Mouse (Mus musculus) kidney, embryonic 15.5 days (tissue): Measurements from ENCODE around the gene Plcxd2. TPM values are rescaled to one million over a fixed set of nuclear protein-coding genes. Genes with fewer than 3 reads are reported as not detected.

Experiments
- ATAC-seq: fragments of 200-750 bp; cut with Nextera tagmentation; replicated peaks from 2 replicates; pipeline ENCODE4 v1.8.0; 2017; ENCODE audit warnings: moderate TSS enrichment; ENCODE audit not compliant: low FRiP score
- H3K27ac ChIP-seq: fragments of 300-500 bp; sonication (generic); 2 replicates; pipeline ENCODE4 v1.5.1; 2015; ENCODE audit warnings: mild to moderate bottlenecking, inconsistent platforms
- H3K27me3 ChIP-seq: fragments of 300-500 bp; sonication (generic); 2 replicates; pipeline ENCODE4 v1.6.1; 2015; ENCODE audit warnings: inconsistent platforms
- H3K36me3 ChIP-seq: fragments of 300-500 bp; sonication (generic); 2 replicates; pipeline ENCODE4 v1.6.1; 2015; ENCODE audit warnings: inconsistent platforms
- H3K4me1 ChIP-seq: fragments of 300-500 bp; sonication (generic); 2 replicates; pipeline ENCODE4 v1.6.1; 2015; ENCODE audit warnings: inconsistent platforms
- H3K4me2 ChIP-seq: fragments of 300-500 bp; sonication (generic); 2 replicates; pipeline ENCODE4 v1.6.1; 2015; ENCODE audit warnings: moderate library complexity, mild to moderate bottlenecking, inconsistent platforms
- H3K4me3 ChIP-seq: fragments of 300-500 bp; sonication (generic); replicated peaks from 2 replicates; pipeline ENCODE4 v1.5.1; 2015; ENCODE audit warnings: mild to moderate bottlenecking, inconsistent platforms
- H3K9ac ChIP-seq: fragments of 300-500 bp; sonication (generic); 2 replicates; pipeline ENCODE4 v1.6.1; 2015; ENCODE audit warnings: mild to moderate bottlenecking, inconsistent platforms
- H3K9me3 ChIP-seq: fragments of 300-500 bp; sonication (generic); replicated peaks from 2 replicates; pipeline ENCODE4 v1.6.1; 2016; ENCODE audit warnings: inconsistent platforms
- WGBS: fragments of 180-500 bp; shearing (Covaris S2); methylation state at CpG from one replicate; pipeline ENCODE4 v1.1.7; 2015; ENCODE audit warnings: mixed read lengths; 5-methylcytosine and 5-hydroxymethylcytosine counted together
- polyA plus RNA-seq: library from polyadenylated mRNA; unstranded; fragments of >200 nt; fragmentation: Nextera tagmentation; extraction: Ambion mirVana; gene quantifications from 2 replicates; pipeline ENCODE4 v1.2.1, GENCODE M21; 2015

The Plcxd2 gene
- polyA plus RNA-seq, 1 experiment from 2014 or later: 1.5 TPM

- peak; percentile 89 for ATAC-seq
- Histone ChIP-seq H3K4me1 (peaks cover 7% of the 10 kb centered on the region; the same call in 1 of the 2 replicates), H3K4me2 (peak overlapping the region; percentile 42), H3K9ac (no peak overlapping the region), H3K4me3 (peak overlapping the region; percentile 20), H3K9me3 (no peaks in the 10 kb centered on the region), H3K36me3 (0 out of 2 replicates have a peak, but pooled peaks cover 2% of the 10 kb centered on the region), H3K27me3 (no peaks in the 10 kb centered on the region), H3K27ac (peak overlapping the region; percentile 90)
- WGBS: 38% methylated on average over 5 of the region's 5 CpGs
Measured at GRCm38 (mm10) chr16:45952501-45952900, 57.5 kb downstream of the Plcxd2 start.

- H3K27ac ChIP-seq: peak overlapping the region; percentile 90
- peak overlapping the region; percentile 20 for H3K4me3 ChIP-seq
- 0 out of 2 replicates have a peak, but pooled peaks cover 2% of the 10 kb centered on the region for H3K36me3 ChIP-seq
- peaks cover 7% of the 10 kb centered on the region; the same call in 1 of the 2 replicates for H3K4me1 ChIP-seq
- 72% methylated on average over 2 of the region's 2 CpGs for WGBS
- no peak overlapping the region for H3K9ac ChIP-seq
- H3K4me2 ChIP-seq: peak overlapping the region; percentile 42
- peak; percentile 89 for ATAC-seq
- no peaks in the 10 kb centered on the region for H3K27me3 ChIP-seq
- no peaks in the 10 kb centered on the region for H3K9me3 ChIP-seq
Measured at GRCm38 (mm10) chr16:45952035-45952434, 58.0 kb downstream of the Plcxd2 start.

DNA sequence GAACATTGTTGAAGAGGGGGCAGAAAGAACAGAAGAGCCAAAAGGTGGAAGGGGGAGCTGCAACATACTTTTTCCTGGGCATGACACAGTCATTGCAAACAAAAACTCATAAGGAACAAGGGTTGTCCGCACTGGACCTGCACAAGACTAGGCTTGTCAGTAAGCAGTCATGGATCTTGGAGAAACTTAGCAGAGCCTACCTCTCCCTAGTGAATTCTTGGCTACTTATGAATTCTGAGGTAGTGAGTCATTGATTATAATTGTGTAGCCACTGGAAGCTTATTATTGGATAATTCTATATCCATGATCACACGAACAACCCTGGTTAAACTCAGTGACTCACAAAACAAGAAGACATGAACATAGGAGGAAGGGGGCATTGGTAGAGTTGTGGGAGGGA lies 63.7 kb downstream of the Plcxd2 start:
- H3K27me3 ChIP-seq: no peaks in the 10 kb centered on the region
- WGBS: 90% methylated on average over 2 of the region's 2 CpGs
- no peak overlapping the region for H3K4me3 ChIP-seq
- H3K4me2 ChIP-seq: peak overlapping the region; percentile 4; the same call in 1 of the 2 replicates
- peak overlapping the region; percentile 85 for H3K27ac ChIP-seq
- peaks cover 20% of the 10 kb centered on the region for H3K4me1 ChIP-seq
- H3K9me3 ChIP-seq: no peaks in the 10 kb centered on the region
- 0 out of 2 replicates have a peak, but pooled peaks cover 2% of the 10 kb centered on the region for H3K36me3 ChIP-seq
- ATAC-seq: no peak
- no peak overlapping the region for H3K9ac ChIP-seq

- 46% methylated on average over 5 of the region's 5 CpGs for WGBS
- Histone ChIP-seq H3K9me3 (no peaks in the 10 kb centered on the region), H3K4me1 (peaks cover 21% of the 10 kb centered on the region), H3K27me3 (no peaks in the 10 kb centered on the region), H3K36me3 (0 out of 2 replicates have a peak, but pooled peaks cover 2% of the 10 kb centered on the region), H3K9ac (no peak overlapping the region), H3K27ac (peak overlapping the region; percentile 85), H3K4me2 (peak overlapping the region; percentile 49), H3K4me3 (peak overlapping the region; percentile 8; the same call in 1 of the 2 replicates)
- peak; percentile 63 for ATAC-seq
Measured at GRCm38 (mm10) chr16:45945649-45946048, 64.4 kb downstream of the Plcxd2 start.

DNA sequence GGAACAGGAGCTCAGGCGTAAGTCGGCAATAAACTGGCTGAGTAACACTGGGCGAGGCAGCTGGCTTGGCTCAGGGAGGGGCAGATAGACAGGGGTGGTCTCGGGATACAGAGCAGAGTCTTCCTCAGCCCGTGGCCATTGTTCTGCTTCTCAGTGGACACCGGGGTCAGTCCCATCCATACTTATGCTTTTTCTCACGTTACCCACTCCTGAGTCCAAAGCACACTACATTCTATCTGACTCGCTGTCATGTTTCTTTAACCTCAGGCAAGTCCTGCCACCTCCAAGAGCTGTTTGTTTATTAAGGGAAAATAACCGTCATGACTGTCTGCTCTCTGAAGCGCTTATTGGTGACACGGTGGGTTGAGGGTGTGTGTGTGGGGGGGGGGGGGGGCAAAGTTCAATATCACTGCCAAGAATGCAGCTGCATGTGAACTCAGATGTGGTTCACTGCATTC lies 64.8 kb downstream of the Plcxd2 start:
- H3K4me3 ChIP-seq: peak overlapping the region; percentile 8; the same call in 1 of the 2 replicates
- H3K4me2 ChIP-seq: peak overlapping the region; percentile 49
- no peaks in the 10 kb centered on the region for H3K9me3 ChIP-seq
- peak overlapping the region; percentile 85 for H3K27ac ChIP-seq
- no peak overlapping the region for H3K9ac ChIP-seq
- ATAC-seq: peak; percentile 92
- peaks cover 23% of the 10 kb centered on the region for H3K4me1 ChIP-seq
- WGBS: 16% methylated on average over 11 of the region's 11 CpGs
- no peaks in the 10 kb centered on the region for H3K27me3 ChIP-seq
- H3K36me3 ChIP-seq: 0 out of 2 replicates have a peak, but pooled peaks cover 2% of the 10 kb centered on the region

- WGBS: 67% methylated on average over 8 of the region's 8 CpGs
- Histone ChIP-seq H3K4me3 (no peak overlapping the region), H3K4me1 (peaks cover 23% of the 10 kb centered on the region), H3K27ac (no peak overlapping the region), H3K27me3 (no peaks in the 10 kb centered on the region), H3K9ac (no peak overlapping the region), H3K36me3 (no peaks in the 10 kb centered on the region), H3K9me3 (no peaks in the 10 kb centered on the region), H3K4me2 (no peak overlapping the region)
- ATAC-seq: no peak
Measured at GRCm38 (mm10) chr16:45942169-45942891, 67.7 kb downstream of the Plcxd2 start.

- Histone ChIP-seq H3K9me3 (no peaks in the 10 kb centered on the region), H3K4me3 (no peak overlapping the region), H3K27me3 (no peaks in the 10 kb centered on the region), H3K36me3 (no peaks in the 10 kb centered on the region), H3K27ac (no peak overlapping the region), H3K9ac (no peak overlapping the region), H3K4me1 (peaks cover 26% of the 10 kb centered on the region), H3K4me2 (no peak overlapping the region)
- WGBS: 77% methylated on average over 2 of the region's 2 CpGs
- no peak for ATAC-seq
Measured at GRCm38 (mm10) chr16:45940701-45941100, 69.3 kb downstream of the Plcxd2 start.

DNA sequence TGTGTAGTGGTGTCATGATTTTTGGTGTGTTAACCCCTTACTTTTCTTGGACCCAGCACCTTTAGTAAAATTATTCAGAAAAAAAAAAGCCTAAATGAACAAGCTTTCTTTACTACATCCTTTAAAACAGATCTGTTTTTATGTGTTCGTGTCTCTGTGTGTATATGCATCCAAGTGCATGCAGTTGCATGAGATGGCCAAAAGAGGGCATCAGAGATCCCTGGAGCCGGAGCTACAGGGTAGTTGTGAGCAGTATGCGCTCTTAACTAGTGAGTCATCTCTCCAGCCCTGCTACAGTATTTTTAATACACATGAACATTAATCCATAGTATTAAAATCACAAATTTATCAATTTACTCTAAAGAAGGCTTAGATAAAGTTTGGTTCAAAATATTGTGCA lies 70.6 kb downstream of the Plcxd2 start:
- Histone ChIP-seq H3K4me1 (peaks cover 18% of the 10 kb centered on the region), H3K27me3 (no peaks in the 10 kb centered on the region), H3K4me2 (no peak overlapping the region), H3K27ac (no peak overlapping the region), H3K4me3 (no peak overlapping the region), H3K9me3 (no peaks in the 10 kb centered on the region), H3K9ac (no peak overlapping the region), H3K36me3 (no peaks in the 10 kb centered on the region)
- 94% methylated on average over 3 of the region's 3 CpGs for WGBS
- ATAC-seq: no peak

GRCm38 (mm10) chr16:45937381-45937780 lies 72.6 kb downstream of the Plcxd2 start:
- no peak overlapping the region for H3K4me3 ChIP-seq
- H3K27me3 ChIP-seq: no peaks in the 10 kb centered on the region
- WGBS: 70% methylated on average over 2 of the region's 2 CpGs
- no peak overlapping the region for H3K4me2 ChIP-seq
- ATAC-seq: no peak
- H3K9ac ChIP-seq: no peak overlapping the region
- no peak overlapping the region for H3K27ac ChIP-seq
- no peaks in the 10 kb centered on the region for H3K9me3 ChIP-seq
- peaks cover 17% of the 10 kb centered on the region; the same call in 1 of the 2 replicates for H3K4me1 ChIP-seq
- H3K36me3 ChIP-seq: no peaks in the 10 kb centered on the region

GRCm38 (mm10) chr16:45936521-45936920 lies 73.5 kb downstream of the Plcxd2 start:
- Histone ChIP-seq H3K4me1 (peaks cover 17% of the 10 kb centered on the region; the same call in 1 of the 2 replicates), H3K27ac (no peak overlapping the region), H3K4me3 (no peak overlapping the region), H3K36me3 (no peaks in the 10 kb centered on the region), H3K27me3 (no peaks in the 10 kb centered on the region), H3K9ac (no peak overlapping the region), H3K9me3 (no peaks in the 10 kb centered on the region), H3K4me2 (no peak overlapping the region)
- 36% methylated on average over 2 of the region's 2 CpGs for WGBS
- ATAC-seq: no peak; the same call in 1 of the 2 replicates

- WGBS: 75% methylated on average over 3 of the region's 3 CpGs
- Histone ChIP-seq H3K4me3 (no peak overlapping the region), H3K27ac (no peak overlapping the region; the same call in 1 of the 2 replicates), H3K4me2 (no peak overlapping the region), H3K4me1 (peaks cover 17% of the 10 kb centered on the region; the same call in 1 of the 2 replicates), H3K27me3 (no peaks in the 10 kb centered on the region), H3K36me3 (no peaks in the 10 kb centered on the region), H3K9me3 (no peaks in the 10 kb centered on the region), H3K9ac (no peak overlapping the region)
- ATAC-seq: 0 out of 2 replicates have a peak, but pooled peaks have one; percentile 33
Measured at GRCm38 (mm10) chr16:45935956-45936483, 74.0 kb downstream of the Plcxd2 start.
